Mouse (Mus musculus): ENCODE measurements around the gene Usp45. TPM values are rescaled to one million over a fixed set of nuclear protein-coding genes. Genes with fewer than 3 reads are reported as not detected.
"Not testable (repeated sequence)": the region's sequence is repeated elsewhere in the genome, so short reads cannot be mapped to it uniquely, and the experiment has no call there.

Gene Usp45
- 10 to 100 TPM; 17.2 to 17.4 TPM for total RNA-seq (2021)
- long read RNA-seq, experiment 1, partial matches to known transcripts, result 3 of 4 reads
- long read RNA-seq, experiment 1, other reads (novel, unspliced or antisense), result 1 of 4 reads
- long read RNA-seq, experiment 2, full-length matches to known transcripts, result 2 of 6 reads
- long read RNA-seq, experiment 2, partial matches to known transcripts, result 3 of 6 reads
- long read RNA-seq, experiment 2, other reads (novel, unspliced or antisense), result 1 of 6 reads

- DNase-seq, result peak; percentile 60
These were observed at the start of gene Usp45, which contains the start of gene Tstd3 for GRCm38 (mm10) chr4:21766863-21767304. TSS of gene Usp45 (plus strand) at chr4:21767156. TSS of gene Tstd3 (minus strand) at chr4:21767212.

DNA sequence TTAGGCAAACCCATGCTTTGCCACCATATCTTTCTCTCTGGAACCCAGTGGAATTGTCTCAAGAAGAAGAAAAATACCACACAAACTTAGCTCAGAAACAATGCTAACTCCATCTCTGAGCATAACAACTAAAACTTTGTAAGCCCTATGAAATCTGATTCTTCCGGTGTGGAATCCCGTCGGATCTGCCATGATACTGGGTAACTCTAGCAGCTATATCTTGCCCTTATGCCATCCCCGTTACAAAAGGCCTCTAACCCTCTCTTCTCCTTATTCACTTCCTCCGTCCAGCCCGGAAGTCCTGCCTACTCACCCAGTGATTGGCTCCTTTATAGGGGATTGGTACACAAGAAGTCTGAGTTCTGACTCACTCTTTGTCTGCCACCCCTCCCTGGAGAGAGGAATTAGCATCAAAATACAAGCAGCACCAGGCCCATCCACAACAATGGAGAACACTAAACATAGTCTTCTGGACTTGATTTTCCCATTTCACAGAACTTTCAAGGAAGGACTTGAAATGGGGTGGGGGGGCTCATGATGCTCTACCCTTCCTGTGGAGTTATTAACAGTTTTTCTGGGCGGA, 44.1 kb upstream of the Usp45 start:
- no peak for DNase-seq

DNA sequence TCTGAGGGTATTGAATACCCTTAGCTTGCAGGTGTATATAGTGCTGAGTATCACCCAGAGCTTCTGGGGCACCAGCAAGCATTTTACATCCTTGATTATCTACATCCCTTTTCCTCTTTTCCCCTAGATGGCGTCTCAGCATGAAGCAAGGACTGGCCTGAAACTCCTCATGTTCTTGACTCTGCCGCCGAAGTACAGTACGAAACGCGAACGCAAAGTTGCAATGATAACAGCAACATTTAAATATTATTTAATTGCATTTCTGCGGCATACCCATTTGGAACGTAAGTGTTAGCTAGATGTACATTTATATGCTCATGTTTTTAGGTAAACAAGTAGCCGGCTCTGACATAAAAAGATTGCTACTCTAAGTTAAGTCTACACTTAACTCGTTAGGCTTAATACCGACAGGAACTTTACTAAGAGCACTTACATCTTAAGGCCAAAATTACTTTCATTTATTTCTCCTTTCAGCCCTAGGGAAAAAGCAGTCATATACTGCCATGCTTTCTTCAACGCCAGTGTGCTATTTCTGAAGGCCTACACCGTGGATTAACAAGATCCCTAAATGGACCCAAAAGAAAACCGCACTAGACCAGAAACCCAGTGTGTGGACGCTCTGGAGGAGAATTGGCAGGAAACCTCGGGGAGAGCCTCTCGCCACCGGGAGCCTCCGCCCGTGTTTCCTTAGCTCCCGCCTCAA, 39.9 kb upstream of the Usp45 start:
- DNase-seq, result peak; percentile 21

- DNase-seq, result peak; percentile 89
These were observed 39.3 kb upstream of the Usp45 start, which contains the start of gene Ccnc for GRCm38 (mm10) chr4:21727615-21728165. TSS of gene Ccnc (plus strand) at chr4:21727701.

GRCm38 (mm10) chr4:21739169-21739568, 27.8 kb upstream of the Usp45 start:
- no peak for DNase-seq

DNA sequence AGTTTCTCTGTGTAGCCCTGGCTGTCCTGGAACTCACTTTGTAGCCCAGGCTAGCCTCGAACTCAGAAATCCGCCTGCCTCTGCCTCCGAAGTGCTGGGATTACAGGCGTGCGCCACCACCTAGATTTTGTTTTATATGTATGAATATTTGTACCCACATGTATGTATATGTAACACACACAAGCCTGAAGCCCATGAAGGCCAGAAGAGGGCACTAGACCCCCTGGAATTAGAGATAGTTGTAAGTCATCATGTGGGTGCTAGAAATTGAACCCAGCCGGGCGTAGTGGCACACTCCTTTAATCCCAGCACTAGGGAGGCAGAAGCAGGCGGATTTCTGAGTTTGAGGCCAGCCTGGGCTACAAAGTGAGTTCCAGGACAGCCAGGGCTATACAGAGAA, 22.8 kb upstream of the Usp45 start:
- DNase-seq, result not testable (repeated sequence)

- DNase-seq, result no peak
These were observed 21.2 kb upstream of the Usp45 start for GRCm38 (mm10) chr4:21745723-21746122.

DNA sequence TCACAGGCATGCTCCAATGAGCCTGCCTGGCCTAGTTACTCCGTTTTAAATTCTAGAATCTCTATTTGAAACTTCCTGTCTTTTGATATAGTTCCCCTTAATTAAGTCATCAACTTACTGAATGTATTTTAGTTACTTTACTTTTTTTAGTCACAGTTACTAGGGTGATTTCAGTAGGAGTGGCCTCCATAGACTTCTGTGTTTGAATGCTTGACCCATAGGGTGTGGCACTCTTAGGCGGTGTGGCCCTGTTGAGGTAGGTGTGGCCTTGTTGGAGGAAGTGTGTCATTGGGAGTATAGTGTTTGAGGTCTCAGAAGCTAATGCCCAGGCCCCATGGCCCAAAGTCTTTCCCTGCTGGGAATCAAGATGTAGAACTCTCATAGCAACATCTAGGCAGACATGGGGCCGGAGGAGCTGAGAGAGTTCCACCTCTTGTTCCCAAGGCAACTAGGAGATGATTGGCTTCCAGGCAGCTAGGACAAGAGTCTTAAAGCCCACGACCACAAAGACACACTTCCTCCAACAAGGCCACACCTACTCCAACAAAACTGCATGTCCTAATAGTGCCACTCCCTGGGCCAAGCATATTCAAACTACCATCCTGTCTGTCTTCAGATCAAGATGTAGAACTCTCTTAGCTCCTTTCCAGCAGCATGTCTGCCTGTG, 11.7 kb upstream of the Usp45 start:
- no peak for DNase-seq

- no peak for DNase-seq
These were observed 8.1 kb upstream of the Usp45 start for GRCm38 (mm10) chr4:21758860-21759259.

- DNase-seq, result no peak
These were observed 5.4 kb upstream of the Usp45 start for GRCm38 (mm10) chr4:21761416-21762160.

DNA sequence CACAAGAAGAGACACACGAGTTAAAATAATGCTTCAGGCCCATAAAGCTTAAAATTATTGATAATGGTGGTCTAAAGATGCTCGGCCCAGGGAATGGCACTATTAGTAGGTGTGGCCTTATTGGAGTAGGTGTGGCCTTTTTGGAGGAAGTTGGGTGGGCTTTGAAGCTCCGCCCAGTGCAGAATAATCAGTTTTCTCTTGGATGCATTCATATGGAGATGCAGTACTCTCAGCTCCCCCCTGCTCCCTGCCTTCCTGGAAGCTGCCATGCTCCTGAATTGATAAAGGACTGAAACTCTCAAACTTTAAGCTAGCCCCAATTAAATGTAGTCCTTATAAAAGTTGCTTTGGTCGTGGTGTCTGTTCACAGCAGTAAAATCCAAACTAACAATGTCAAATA, 3.1 kb upstream of the Usp45 start:
- DNase-seq, result no peak

GRCm38 (mm10) chr4:21766171-21766862, 639 bp upstream of the Usp45 start:
- no peak for DNase-seq

- no peak for DNase-seq
These were observed 4.1 kb downstream of the Usp45 start for GRCm38 (mm10) chr4:21771064-21771463.

DNA sequence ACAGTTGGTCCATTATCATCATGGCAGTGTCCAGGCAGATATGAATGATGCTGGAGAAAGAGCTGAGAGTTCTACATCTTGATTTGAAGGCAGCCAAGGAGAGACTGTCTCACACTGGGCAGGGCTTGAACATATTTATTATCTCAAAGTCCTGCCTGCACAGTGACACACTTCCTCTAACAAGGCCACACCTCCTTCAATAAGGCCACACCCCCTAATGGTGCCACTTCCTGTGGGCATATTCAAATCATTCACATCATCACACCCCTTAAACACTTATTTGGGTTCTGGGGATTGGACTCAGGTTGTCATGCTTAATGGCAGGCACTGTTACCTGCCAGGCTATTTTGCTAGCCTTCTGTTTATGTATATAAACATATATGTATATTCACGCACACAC, 5.3 kb downstream of the Usp45 start:
- no peak for DNase-seq

DNA sequence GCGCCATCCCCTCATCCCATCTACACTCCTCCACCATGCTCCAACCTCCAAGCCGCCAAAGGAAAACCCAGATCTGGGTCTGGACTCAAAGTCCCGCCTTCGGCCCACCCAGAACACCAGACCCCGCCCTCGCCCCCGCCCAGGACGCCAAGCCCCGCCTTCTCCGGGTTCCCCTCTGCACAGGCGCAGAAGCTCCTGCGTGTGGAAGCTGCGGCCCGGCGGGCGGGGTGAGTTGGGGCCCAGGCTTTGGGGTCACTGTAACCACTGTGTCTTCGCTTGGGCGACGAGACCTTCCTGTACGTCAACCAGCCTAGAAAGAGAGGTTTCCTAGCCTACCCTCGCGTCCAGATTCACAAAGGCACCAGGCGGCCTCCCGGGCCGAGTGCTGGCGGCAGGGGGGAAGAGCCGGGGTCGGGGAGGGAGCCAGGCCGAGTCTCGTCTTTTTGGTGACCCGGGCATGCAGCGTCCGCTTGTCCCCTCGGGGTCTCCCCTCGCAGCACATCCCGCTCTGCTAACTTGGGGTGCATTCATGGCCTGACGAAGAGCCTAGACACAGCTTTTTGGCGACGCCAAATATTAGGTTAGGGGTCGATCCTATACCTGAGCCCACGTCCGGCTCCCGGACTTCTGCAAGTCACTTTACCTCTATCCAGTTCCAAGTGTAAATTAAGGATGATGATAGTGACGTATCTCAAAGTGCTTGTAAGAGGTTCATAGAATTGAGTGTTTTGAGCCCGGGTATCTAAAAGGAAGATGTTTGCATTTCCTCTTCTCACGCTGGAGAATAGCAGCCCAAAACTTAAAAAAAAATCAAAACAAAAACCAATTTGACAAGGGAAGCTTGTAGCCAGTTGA, 9.4 kb downstream of the Usp45 start:
- DNase-seq, result peak; percentile 92

DNA sequence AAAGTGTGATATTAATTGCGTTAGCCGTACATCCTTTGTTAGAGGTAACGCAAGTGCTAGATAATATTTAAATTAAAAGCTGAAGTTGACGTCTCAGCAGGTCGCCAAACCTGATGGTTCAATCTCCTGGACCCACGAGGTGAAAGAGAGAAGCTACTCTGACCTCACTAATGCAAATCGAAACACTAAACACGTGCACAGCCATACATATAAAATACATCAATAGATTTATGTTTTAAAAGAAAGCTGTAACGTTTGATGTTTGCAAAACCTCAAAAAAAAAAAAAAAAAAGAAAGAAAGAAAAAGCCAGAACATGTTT, 9.9 kb downstream of the Usp45 start:
- no peak for DNase-seq

- no peak for DNase-seq
These were observed 14.1 kb downstream of the Usp45 start for GRCm38 (mm10) chr4:21780816-21781726.

- no peak for DNase-seq
These were observed 19.3 kb downstream of the Usp45 start for GRCm38 (mm10) chr4:21786268-21786667.

DNA sequence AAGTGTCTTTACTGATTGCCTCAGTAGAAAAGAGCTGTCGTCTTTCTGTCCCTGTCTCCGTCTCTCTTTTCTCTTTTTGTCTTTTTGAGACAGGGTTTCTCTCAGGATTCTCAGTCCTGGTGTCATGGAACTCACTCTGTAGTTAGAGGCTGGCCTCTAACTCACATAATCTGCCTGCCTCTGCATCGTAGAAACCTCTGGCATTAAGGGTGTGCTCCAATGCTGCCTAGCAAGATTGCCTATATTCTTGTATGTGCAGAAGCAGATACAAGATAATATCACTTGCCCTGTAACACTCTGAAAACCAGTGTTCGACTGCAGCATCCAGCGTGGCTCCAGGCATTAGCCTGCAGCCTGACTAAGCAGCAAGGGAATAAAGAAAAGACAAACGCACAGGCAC, 21.9 kb downstream of the Usp45 start:
- no peak for DNase-seq

Measured in gastrocnemius, postnatal 25 days (tissue).